Mouse (Mus musculus) cerebellum, adult 2 months (tissue): Measurements from ENCODE around the gene Atp2b4. TPM values are rescaled to one million over a fixed set of nuclear protein-coding genes. Genes with fewer than 3 reads are reported as not detected.

Source experiments
- DNase-seq, 2 experiments: peaks; one replicate each; pipeline ENCODE4 v3.0.0; 2021
- H3K27ac ChIP-seq: fragments of 200-500 bp; 2 replicates; pipeline ENCODE4 v1.5.1; 2012; ENCODE audit warnings: low read length, control low read depth, inconsistent platforms; ENCODE audit not compliant: insufficient read depth
- H3K27me3 ChIP-seq: fragments of 200-500 bp; 2 replicates; pipeline ENCODE4 v1.6.1; 2012; ENCODE audit warnings: inconsistent platforms, mild to moderate bottlenecking, low read length, moderate library complexity; ENCODE audit not compliant: control insufficient read depth, insufficient read depth
- H3K4me1 ChIP-seq: fragments of 200-500 bp; 2 replicates; pipeline ENCODE4 v1.6.1; 2011; ENCODE audit warnings: low read length; ENCODE audit not compliant: control insufficient read depth, insufficient read depth
- H3K4me3 ChIP-seq: fragments of 200-500 bp; replicated peaks from 2 replicates; pipeline ENCODE3; 2011; ENCODE audit warnings: mild to moderate bottlenecking, low read depth, low read length, control low read depth; ENCODE audit not compliant: insufficient read depth
- CTCF ChIP-seq: fragments of 200-500 bp; IDR thresholded peaks from 2 replicates; pipeline ENCODE4 v1.5.1; 2011; ENCODE audit warnings: low read depth, mild to moderate bottlenecking, control low read depth, low read length, moderate library complexity, borderline replicate concordance; ENCODE audit not compliant: insufficient read depth
- POLR2A ChIP-seq: fragments of 200-500 bp; IDR thresholded peaks from 2 replicates; pipeline ENCODE4 v1.6.1; 2011; ENCODE audit warnings: low read length, control low read depth, borderline replicate concordance; ENCODE audit not compliant: insufficient read depth
- WGBS: fragments of 180-500 bp; shearing (Covaris S2); methylation state at CpG from one replicate; pipeline ENCODE4 v1.1.7; 2018; 5-methylcytosine and 5-hydroxymethylcytosine counted together
- polyA plus RNA-seq: library from polyadenylated mRNA; depleted of rRNA; stranded (reverse); fragments of >200 nt; gene quantifications from 2 replicates; pipeline ENCODE4 v1.2.3, GENCODE M21; 2012; rRNA removed

Atp2b4 gene
- polyA plus RNA-seq, 1 experiment: 18.7 TPM

DNA sequence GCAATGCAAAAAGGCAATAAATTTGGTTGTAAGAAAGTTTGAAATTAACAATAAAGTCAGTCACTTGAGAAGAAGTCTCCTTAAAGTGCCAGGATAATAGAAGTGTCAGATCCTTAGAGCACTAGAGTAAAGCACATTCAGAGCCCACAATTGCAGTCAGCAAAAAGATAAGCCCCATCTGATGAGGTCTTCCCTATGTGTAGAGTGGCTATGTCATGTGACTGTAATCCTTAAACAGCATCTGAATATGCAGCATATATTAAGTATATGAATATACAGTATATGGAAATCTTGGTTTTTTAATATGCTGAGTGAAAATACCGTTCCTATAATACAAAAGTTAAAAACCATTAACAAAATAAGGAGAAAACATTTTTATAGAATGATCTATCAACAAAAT, 147.8 kb downstream of the Atp2b4 start:
- Histone ChIP-seq H3K27ac (no peak overlapping the region), H3K27me3 (no peaks in the 10 kb centered on the region), H3K4me3 (no peak overlapping the region), H3K4me1 (peaks cover 16% of the 10 kb centered on the region; the same call in 1 of the 2 replicates)
- no peak for DNase-seq
- no peak for TF ChIP-seq POLR2A
- WGBS: 90% methylated on average over 1 of the region's 1 CpGs

- H3K4me3 ChIP-seq: no peak overlapping the region
- no peak for DNase-seq
- H3K27ac ChIP-seq: no peak overlapping the region
- TF ChIP-seq POLR2A (no peak), CTCF (no peak)
- no peaks in the 10 kb centered on the region for H3K27me3 ChIP-seq
- peaks cover 13% of the 10 kb centered on the region; the same call in 1 of the 2 replicates for H3K4me1 ChIP-seq
- 95% methylated on average over 7 of the region's 7 CpGs for WGBS
These were observed 150.4 kb downstream of the Atp2b4 start for GRCm38 (mm10) chr1:133650288-133651055.

Other genes with a start within 250 kb of the Atp2b4 start
- 102 and 110 TPM in 2 replicates for gene Snrpe, start 190.8 kb downstream of the Atp2b4 start, polyA plus RNA-seq
- gene Zbed6, start 140.2 kb downstream of the Atp2b4 start, polyA plus RNA-seq: 5.5 and 6.2 TPM in 2 replicates
- gene Gm38394, start 139.7 kb downstream of the Atp2b4 start, polyA plus RNA-seq: 5.4 and 5.5 TPM in 2 replicates
- gene Lax1, start 110.9 kb downstream of the Atp2b4 start, polyA plus RNA-seq: 0.25 and 0.27 TPM in 2 replicates
- gene Optc, start 107.0 kb upstream of the Atp2b4 start, polyA plus RNA-seq: 2.2 and 2.4 TPM in 2 replicates
- gene Prelp, start 120.4 kb upstream of the Atp2b4 start, polyA plus RNA-seq: 7.5 and 10.6 TPM in 2 replicates
- gene Fmod, start 236.2 kb upstream of the Atp2b4 start, polyA plus RNA-seq: 7.5 and 10.8 TPM in 2 replicates